Mouse (Mus musculus) induced T-regulatory cell, adult 2 months (primary cell): ENCODE measurements around the gene 4930452B06Rik.

ENCODE experiments used
- DNase-seq: peaks from one replicate; pipeline ENCODE4 v3.0.0-alpha.2; 2012; ENCODE audit warnings: low read depth

Gene 4930452B06Rik

GRCm38 (mm10) chr14:8451117-8451516 is 214.9 kb downstream of the 4930452B06Rik start:
- DNase-seq, result no peak

- DNase-seq, result no peak
These were observed 215.7 kb downstream of the 4930452B06Rik start for GRCm38 (mm10) chr14:8450342-8450741.

DNA sequence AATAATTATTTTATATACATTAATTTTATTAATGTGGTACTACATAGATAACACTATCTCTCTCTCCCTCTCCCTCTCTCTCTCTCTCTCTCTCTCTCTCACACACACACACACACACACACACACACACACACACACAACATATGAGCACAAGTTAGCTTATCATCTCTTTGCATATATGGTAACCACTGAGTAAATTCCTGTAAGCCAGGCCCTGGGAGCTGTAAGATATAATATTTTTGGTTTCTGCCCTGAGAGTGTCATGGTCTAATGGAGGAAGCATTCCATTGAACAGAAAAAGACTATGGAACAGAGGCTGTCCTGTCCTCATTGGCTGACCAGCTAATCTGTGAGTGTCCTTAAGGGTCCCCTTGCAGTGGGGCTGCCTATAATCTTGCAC is 216.7 kb downstream of the 4930452B06Rik start:
- DNase-seq, result no peak

DNA sequence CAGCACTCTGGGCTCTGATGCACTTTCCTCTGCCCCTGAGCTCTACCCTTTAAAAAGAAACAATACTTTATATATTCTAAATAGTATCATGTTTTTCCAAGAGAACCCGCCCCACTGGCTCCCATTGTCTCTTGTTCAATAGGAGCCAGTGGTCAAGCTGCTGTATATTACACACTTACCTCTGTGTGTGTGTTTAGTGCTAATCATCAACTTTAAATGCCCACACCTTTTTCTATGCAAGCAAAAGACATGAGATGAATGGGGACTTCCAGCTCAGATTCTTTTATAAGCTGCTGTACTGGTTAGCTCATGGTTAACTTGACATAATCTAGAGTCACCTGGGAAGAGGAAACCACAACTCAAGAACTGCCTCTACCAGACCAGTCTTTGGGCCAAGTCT is 218.7 kb downstream of the 4930452B06Rik start:
- no peak for DNase-seq

GRCm38 (mm10) chr14:8444363-8444762 is 221.7 kb downstream of the 4930452B06Rik start:
- no peak for DNase-seq

DNA sequence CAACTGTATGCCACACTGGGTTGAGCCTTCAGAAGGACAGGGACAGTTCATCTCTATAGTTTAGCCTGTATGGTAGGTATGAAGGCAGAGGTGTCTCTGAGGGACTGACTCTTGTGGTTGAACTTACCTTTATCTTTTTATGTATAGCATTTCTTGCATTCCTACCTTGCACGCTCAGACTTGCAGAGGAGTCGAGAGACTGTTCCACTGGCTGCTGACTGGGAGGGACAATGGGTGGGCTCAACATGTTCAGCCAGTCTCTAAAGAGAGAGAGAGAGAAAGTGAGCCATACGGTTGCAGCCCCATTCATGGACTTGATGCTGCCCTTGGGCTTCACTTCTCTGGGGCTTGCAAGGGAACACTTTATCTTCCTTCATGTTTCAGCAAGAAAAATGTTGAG is 223.3 kb downstream of the 4930452B06Rik start:
- no peak for DNase-seq

- DNase-seq, result no peak
These were observed 224.4 kb downstream of the 4930452B06Rik start for GRCm38 (mm10) chr14:8441623-8442022.

GRCm38 (mm10) chr14:8430611-8431230 is 235.3 kb downstream of the 4930452B06Rik start:
- no peak for DNase-seq

- no peak for DNase-seq
These were observed 236.3 kb downstream of the 4930452B06Rik start for GRCm38 (mm10) chr14:8429767-8430166.

DNA sequence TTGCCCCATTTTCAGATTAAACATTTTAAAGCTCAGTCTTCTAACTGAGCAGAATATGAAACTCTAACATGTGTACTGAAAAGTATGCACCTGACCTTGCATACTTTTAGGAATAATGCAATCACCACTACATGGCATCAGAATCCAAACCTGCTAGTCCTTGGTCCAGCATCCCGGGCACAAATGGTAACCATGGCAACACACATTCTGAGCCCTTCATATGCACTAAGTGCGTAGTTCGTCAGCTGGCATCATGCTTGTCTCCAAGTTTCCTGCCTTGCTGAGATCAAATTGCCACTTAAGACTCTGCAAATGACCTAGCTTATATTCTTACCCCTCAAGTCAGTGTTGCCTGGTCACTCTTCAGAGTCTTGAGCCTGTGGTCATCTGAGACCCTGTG is 243.2 kb downstream of the 4930452B06Rik start:
- no peak for DNase-seq

DNA sequence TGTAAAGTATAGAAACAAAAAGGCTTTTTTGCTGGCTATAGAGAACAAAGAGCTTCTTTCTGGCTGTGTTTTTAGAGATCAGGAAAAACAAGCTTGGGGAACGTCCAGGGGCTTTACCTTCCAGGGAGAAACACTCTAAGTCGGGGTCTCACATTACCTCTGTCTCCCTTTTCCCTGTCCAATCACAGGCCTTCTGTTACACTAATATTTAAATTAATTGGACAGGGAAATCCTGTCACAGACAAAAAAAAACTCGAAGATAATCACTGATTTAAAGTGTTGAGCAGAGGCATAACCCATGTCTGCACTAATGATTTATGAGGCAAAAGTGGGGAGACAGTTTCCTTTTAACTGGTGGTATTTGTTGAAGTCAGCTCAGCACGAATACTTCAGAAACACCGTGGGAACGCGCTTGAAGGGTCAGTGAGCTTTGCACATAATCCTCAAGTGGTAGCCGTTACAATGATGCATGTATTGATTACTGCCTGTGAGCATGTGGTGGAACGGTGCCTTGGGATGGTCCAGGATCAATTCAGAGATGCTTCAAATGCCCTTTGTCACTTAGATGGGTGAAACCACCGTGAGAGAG is 244.7 kb downstream of the 4930452B06Rik start:
- no peak for DNase-seq

DNA sequence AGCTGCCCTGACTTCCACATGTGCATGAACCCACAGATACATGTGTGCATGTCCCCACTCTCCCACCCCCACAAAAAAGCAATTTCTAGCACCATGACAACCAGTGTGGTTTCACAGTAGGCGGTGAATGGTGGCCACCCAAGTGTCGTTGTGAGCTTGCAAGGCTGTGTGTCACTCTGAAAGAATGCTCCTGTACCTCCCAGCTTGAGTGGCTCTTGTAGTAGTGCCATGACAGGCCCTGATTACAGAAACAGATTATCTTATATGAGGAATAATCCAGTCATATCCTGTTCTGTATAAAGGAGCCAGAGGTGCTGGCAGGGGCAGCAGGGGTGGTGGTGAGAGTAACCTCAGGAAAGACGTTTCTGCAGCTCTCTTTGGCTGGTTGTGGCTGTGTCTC is 247.4 kb downstream of the 4930452B06Rik start:
- DNase-seq, result no peak

GRCm38 (mm10) chr14:8405946-8406345 is 260.1 kb downstream of the 4930452B06Rik start:
- DNase-seq, result no peak

DNA sequence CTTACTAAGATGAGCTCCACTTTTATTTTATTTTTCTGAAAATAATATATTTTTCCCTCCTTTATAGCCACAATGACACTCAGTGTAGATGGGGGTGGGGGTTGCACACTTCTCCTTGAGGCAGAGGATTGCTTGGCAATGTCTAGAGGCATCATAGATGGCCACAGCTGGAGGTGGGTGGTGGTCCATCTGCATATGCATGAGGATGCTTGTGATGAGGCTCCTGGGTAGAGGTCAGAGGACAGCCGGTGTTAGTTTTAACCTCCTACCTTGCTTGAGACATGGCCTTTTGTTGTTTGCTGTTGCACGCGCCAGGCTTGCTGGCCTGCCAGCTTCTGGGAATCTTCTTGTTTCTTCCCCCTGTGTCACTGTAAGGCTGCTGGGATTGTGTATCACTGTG is 262.7 kb downstream of the 4930452B06Rik start:
- DNase-seq, result no peak

GRCm38 (mm10) chr14:8398507-8398906 is 267.5 kb downstream of the 4930452B06Rik start:
- DNase-seq, result no peak

GRCm38 (mm10) chr14:8395690-8396287 is 270.3 kb downstream of the 4930452B06Rik start:
- DNase-seq, result no peak

DNA sequence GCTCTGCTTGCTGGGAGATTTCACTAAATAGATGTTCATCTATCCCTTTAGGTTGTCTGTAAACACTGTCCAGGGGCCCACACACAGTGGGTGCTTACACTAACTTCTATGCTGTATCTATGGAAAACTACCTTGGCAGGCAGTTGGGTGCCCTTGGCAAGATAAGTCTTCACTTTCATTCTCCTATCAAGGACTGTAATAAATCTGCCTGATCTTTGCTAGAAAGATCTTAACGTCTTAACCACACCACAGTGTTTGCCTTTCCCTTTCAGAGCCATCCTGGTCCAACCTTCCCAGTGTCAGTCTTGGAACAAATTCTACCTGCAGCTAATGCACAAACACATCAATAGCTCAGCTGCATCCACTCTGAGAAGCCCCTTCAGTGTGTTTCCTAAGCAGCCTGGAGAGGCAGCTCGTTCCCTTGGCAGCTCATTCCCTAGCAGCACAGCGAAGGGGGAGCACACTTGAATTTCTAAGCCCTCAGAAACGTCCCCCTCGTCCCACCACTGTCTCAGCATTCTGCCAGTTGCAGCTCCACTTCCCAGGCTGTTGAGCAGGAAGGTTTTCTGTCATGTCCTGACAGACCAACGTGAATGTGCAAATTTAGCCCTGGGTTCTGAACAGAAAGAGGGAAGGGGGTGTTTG is 273.7 kb downstream of the 4930452B06Rik start:
- DNase-seq, result no peak
